Mouse (Mus musculus): Measurements from ENCODE around the gene Soga3.
A peak's percentile ranks its signal among the peaks of the same experiment; 100 is the strongest.

Gene Soga3

GRCm38 (mm10) chr10:29143566-29144335 lies at the start of gene Soga3:
Gene Soga3 (plus strand): TSS chr10:29143839.
- no peak for DNase-seq

DNA sequence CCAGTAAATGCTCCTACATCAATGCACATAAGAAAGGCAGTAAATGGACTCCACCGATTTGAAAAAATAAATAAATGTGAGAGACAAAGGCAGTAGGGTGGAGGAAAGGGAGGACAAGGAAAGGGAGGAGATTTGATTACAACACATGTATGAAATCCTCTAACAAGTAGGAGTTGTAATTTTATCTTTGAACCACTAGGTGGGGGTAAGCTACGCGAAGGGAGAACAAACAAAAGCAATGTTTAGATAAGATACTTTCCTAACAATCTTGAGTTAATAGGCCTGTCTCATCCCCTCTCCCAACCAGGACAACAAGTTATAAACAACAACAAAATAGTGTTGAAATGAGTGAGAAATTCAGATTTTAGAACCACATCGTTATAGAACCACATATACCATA lies 36.7 kb upstream of the Soga3 start:
- no peak for DNase-seq

- DNase-seq = no peak
These were observed 1.0 kb upstream of the Soga3 start for GRCm38 (mm10) chr10:29142556-29143105.

DNA sequence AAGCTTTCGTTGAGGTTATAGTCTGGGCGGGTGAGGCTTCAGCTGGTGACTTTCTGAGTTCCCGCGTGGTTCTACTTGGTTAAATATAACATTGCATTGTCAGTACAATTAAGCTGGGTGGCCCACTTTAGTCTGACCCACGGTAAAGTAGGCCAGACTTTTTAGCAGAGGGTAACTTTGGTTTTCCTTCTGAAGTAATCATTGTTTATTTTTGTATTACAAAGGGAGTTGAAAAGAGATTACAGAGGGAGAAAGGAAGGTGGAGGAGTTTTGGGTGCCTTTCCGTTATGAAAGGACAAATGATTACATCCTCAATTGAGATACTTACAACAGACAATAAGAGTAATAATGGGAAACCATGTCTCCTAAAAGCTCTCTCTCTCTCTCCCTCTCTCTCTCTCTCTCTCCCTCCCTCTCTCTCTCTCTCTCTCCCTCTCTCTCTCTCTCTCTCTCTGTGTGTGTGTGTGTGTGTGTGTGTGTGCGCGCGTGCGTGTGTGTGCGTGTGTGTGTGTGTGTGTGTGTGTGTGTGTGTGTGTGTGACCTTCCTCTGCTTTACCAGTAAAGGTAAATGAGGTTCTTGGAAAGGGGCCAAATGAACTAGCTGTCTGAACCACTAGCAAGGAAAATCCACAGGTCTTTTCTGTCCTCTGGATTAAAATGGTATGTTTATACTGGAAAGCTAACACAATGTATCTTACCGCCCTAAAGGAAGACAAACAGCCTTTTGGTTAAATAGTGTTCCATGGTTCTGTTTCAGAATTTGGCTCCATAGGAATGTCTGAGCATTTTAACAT lies 1.2 kb downstream of the Soga3 start:
- DNase-seq = no peak

GRCm38 (mm10) chr10:29146198-29146857 lies 2.7 kb downstream of the Soga3 start:
- DNase-seq = no peak

DNA sequence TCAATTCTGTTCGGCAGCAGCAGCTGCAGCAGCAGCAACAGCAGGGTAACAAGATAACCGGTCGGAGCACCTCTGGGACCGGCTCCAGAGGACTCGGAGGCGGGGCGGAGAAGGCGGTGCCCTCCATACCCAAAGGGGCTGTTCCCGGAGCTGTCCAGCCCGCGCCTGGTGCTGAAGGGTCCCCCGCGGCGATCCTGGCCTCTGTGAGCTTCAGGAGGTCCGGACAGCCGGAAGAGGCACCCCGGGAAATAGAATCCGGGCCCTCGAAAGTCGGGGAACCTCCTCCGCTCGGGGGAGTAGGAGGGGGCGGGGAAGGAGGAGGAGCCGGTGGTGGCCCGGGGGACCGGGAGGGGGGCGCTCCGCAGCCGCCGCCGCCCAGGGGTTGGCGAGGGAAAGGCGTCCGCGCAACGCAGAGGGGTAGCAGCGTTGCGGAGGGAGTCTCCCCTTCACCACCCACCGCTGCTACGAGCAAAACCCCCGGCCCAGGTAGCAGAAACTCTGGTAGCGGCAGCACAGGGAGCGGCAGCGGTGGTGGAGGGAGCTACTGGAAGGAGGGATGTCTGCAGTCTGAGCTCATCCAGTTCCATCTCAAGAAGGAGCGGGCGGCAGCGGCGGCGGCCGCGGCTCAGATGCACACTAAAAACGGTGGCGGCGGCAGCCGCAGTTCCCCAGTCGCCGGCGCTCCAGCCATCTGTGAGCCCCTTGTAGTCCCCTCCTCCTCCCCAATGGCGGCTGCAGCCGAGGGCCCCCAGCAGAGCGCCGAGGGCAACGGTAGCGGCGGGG lies 3.4 kb downstream of the Soga3 start:
- peak; percentile 46 for DNase-seq

- DNase-seq = no peak
These were observed 4.0 kb downstream of the Soga3 start for GRCm38 (mm10) chr10:29147641-29147990.

DNA sequence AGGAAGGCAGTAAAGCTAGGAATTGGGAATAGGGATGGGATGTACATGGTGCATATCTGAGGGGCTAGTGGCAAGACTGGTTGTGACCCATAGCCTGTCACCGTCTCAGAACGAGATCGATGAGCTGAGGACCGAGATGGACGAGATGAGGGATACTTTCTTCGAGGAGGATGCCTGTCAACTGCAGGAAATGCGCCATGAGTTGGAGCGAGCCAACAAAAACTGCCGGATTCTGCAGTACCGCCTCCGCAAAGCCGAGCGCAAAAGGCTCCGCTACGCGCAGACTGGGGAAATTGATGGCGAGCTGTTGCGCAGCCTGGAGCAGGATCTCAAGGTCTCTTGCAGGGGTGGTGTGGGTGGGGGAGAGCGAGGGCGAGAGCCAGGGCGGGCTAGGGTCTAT lies 4.4 kb downstream of the Soga3 start:
- DNase-seq = no peak

DNA sequence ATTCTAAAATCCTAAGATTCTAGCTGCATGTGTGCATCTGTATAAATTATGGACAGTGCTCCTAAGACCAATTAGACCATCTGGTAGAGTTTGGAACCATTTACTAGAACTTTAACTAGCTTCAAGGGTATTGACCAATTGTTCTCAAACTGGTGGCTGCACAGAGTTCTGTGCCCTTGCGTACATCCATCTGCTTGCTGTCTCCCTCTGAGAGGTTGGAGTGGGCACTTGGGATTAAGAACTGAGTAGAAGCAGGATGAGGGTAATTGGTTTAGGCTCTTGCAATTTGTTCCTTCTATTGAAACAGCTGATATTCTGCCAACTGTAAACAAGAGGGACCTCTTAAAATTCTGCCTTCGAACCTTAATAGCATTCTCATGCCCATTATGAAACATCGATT lies 11.7 kb downstream of the Soga3 start:
- no peak for DNase-seq

GRCm38 (mm10) chr10:29161664-29162063 lies 18.0 kb downstream of the Soga3 start:
- DNase-seq = no peak

DNA sequence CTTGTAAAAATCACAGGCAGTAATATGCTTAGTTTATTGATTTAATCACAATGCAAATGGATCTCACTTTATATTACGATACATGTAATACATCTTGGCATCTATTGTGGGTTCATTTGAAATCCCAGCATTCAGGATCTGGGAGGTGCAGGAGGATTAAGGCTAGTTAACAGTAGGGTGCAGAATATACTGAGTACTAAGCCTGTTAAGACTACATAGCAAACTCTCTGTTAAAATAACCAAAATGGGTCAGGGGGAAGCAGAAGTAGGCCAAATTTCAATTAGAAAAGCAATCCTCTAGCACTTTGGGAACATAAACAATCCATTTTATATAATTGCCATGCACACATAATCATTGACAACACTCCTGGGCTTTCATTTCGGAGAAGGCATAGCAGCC lies 30.1 kb downstream of the Soga3 start:
- no peak for DNase-seq

GRCm38 (mm10) chr10:29175656-29176055 lies 32.0 kb downstream of the Soga3 start:
- DNase-seq = no peak

GRCm38 (mm10) chr10:29176881-29177280 lies 33.2 kb downstream of the Soga3 start:
- no peak for DNase-seq

GRCm38 (mm10) chr10:29178003-29178402 lies 34.4 kb downstream of the Soga3 start:
- no peak for DNase-seq

DNA sequence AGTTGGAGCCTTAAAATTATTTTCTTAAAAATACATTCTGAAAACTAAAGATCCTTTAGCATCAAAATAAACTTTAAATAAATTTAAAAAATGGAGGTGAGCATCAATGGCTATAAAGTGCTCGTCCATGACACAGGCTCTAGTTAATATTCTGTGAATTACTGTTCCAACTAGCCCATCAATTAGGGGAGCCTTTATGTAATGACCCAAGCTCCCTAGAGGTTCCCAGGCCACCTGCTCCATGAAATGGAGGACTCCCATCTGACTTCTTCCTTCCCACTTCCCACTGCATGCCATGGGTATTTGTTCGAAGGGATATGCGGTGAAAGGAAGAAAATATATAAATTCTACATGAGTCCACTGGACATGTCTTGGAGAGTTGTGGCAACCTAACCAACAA lies 36.6 kb downstream of the Soga3 start:
- DNase-seq = no peak

DNA sequence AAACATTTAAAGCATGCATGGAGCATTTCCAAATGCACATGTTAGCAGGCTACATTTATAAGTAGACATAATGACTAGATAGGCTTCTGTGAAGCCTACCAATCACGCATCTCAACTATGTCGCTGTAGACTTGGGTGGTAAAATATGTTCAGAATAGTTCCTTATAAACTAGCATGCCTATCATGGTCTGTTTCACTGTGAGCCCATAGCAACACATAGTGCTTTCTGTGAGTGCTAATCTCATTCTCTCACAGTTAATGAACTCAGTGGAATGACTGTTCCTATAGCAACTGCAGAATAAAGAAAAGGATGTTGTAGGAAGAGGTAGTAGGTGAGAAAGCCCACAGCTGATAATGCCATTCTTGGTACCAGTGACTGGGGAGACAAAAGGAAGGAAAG lies 37.4 kb downstream of the Soga3 start:
- no peak for DNase-seq

DNA sequence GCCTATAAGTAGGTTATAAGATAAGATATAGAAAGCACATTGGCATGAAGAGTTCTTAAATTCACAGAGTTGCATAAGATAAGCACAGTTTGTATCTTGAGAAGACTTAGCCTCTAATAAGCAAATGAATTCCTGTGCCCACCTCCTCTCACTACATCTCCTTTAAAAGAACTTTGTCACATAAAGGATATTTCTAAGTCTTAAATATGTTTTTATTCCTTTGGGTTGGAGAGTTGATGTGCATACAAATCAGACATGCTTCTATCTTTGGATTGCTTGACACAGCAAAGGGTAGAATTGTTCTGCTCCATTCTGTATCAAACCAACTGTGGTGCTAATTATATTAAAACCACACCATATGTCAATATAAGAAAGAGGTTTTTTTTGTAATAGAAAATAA lies 50.1 kb downstream of the Soga3 start:
- no peak for DNase-seq

- no peak for DNase-seq
These were observed 53.2 kb downstream of the Soga3 start for GRCm38 (mm10) chr10:29196811-29197210.

- DNase-seq = no peak
These were observed 55.0 kb downstream of the Soga3 start, which contains the start of gene Gm49353 for GRCm38 (mm10) chr10:29198642-29199041. Gene Gm49353 (plus strand): TSS chr10:29198954.

DNA sequence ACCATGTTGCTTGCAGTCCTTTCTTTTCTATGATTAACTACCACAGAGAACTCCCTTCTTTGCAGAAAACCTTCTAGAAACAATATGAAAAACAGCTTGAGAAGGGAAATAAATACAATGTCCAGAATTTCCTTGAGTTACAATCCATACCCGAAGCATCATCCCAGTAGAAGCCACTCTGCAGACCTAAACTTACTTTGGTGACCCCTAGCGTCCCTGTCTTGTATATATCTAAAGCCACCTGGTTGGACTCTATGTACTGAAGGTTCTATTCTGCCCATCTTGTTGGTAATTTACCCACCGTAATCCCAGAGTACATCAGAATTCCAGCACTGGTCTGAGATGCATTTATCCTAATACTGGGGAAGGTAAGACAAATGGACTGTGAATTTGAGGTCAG lies 56.2 kb downstream of the Soga3 start:
- DNase-seq = no peak

- no peak for DNase-seq
These were observed 57.0 kb downstream of the Soga3 start for GRCm38 (mm10) chr10:29200609-29201008.

GRCm38 (mm10) chr10:29206730-29207129 lies 63.1 kb downstream of the Soga3 start:
- DNase-seq = no peak

- no peak for DNase-seq
These were observed 65.1 kb downstream of the Soga3 start for GRCm38 (mm10) chr10:29208735-29209134.

Data from thymus, postnatal 14 days (tissue).